Mouse (Mus musculus) T-helper 1 cell (primary cell): ENCODE measurements at regions not wholly inside any gene's neighbourhood (a gene's known extent, or its start where the extent isn't known, plus 50 kb on each side); places are given as distances from the start of the nearest gene placed in this dataset.

ENCODE experiments used
- in situ Hi-C: fragments of 300-600 bp; cut with MboI, MseI; formaldehyde crosslinking; loops from one replicate; pipeline ENCODE4 v1.15.1; 2025; ENCODE audit warnings: high pct_unique_total_duplicates

DNA sequence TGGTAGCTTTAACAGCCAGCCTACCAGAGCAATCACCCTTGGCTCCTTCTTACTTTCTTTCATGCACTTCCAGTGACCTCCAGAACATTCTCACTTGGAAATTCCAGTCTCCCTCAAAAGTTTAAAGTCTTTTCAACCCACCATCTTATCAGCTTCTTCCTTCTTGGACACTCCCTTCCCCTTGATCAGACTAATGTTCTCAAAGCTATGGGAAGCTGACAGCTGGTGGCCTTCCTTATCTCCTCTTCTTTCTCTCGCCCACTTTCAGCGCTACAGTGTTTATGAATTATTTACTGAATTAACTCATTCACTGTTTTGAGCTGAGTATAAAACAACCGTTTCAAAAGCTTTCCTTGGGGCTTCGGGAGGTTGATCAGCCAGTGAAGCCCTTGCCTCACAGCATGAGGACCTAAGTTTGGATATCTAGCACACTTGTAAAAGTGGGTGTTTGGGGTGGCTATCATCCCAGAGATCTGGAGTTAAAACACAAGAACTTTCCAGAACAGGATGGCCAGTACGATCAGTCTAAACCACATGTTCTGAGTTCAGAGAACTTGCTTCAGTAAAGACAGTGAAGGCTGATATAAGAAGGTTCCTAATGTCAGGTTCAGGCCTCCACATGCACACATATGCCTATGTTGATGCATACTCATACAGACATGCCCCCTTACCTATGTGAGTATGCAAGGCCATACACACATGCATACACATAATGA, 59.7 kb upstream of the Ikzf2 start:
- in situ Hi-C loops, result no loop called here

GRCm38 (mm10) chr1:69752724-69753123, 65.7 kb upstream of the Ikzf2 start:
- in situ Hi-C loops, result no loop called here

DNA sequence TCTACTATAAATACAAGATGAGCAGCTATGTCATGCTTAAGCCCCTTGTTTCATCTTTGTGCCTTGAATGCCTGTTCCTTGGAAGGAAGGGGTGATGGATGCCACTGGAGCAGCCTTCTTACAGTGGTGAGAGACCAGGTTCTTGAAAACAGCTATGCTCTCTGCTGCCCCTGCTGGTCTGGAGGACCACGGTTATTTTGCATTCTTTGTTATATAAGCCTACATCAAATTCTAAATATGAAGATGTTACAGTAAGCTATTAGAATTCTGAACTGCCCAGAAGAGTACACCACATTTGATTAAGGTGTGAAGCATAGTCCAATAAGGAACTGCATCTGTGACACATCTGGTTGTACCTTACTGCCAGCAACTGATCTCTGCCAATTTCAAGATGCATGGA, 69.1 kb upstream of the Spag16 start:
- in situ Hi-C loops, result no loop called here

GRCm38 (mm10) chr1:69759544-69759943, 67.2 kb upstream of the Spag16 start:
- in situ Hi-C loops, result no loop called here

GRCm38 (mm10) chr1:69768714-69769113, 58.1 kb upstream of the Spag16 start:
- in situ Hi-C loops, result no loop called here

DNA sequence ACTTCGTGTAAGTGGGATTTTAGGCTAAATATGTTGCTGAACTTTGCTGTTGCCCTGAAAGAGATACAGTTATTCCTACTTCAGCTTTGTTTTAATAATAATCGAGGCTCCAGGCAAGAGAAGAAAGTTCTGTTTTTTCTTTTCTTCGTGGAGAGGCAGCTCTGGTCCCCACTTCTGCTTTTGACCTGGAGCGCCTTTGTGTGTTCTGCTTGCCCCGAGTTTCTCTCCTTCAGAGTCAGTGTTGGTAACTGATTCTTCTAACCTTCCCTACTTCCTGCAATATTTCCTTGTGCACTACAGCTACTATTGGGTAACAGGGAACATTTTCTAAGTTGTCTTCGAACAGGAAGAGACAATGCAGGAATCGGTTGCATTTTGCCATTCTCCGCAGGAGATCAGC, 56.6 kb upstream of the Spag16 start:
- in situ Hi-C loops, result no loop called here

GRCm38 (mm10) chr1:69771436-69771835, 55.3 kb upstream of the Spag16 start:
- in situ Hi-C loops, result no loop called here

- in situ Hi-C loops, result loop anchor here (5.0 kb wide), 1 partner anchor 533 kb away; no protein-coding TSS in a partner anchor
Observed at GRCm38 (mm10) chr1:69775589-69775988, 51.2 kb upstream of the Spag16 start.
